Mouse (Mus musculus) kidney, postnatal 0 days (tissue): ENCODE measurements at regions not wholly inside any gene's neighbourhood (a gene's known extent, or its start where the extent isn't known, plus 50 kb on each side); places are given as distances from the start of the nearest gene placed in this dataset.

Experiments used
- ATAC-seq: fragments of 200-750 bp; cut with Nextera tagmentation; replicated peaks from 2 replicates; pipeline ENCODE4 v1.8.0; 2017; ENCODE audit warnings: low read depth, moderate number of reproducible peaks, moderate TSS enrichment, moderate library complexity; ENCODE audit not compliant: low FRiP score
- DNase-seq: peaks from one replicate; pipeline ENCODE4 v3.0.0-alpha.2; 2016; ENCODE audit warnings: low spot score
- H3K27ac ChIP-seq: fragments of 300-500 bp; sonication (generic); 2 replicates; pipeline ENCODE4 v1.5.1; 2014; ENCODE audit warnings: mild to moderate bottlenecking
- H3K27me3 ChIP-seq: fragments of 300-500 bp; sonication (generic); 2 replicates; pipeline ENCODE4 v1.6.1; 2014; ENCODE audit warnings: low read length, mixed read lengths; ENCODE audit not compliant: insufficient read depth
- H3K36me3 ChIP-seq: fragments of 300-500 bp; sonication (generic); 2 replicates; pipeline ENCODE4 v1.6.1; 2014; ENCODE audit warnings: low read length, mixed read lengths; ENCODE audit not compliant: insufficient read depth
- H3K4me1 ChIP-seq: fragments of 300-500 bp; sonication (generic); replicated peaks from 2 replicates; pipeline ENCODE4 v1.6.1; 2014; ENCODE audit warnings: antibody characterized with exemption, low read length, mixed read lengths; ENCODE audit not compliant: insufficient read depth
- H3K4me2 ChIP-seq: fragments of 300-500 bp; sonication (generic); 2 replicates; pipeline ENCODE4 v1.6.1; 2014; ENCODE audit warnings: mild to moderate bottlenecking, low read length, moderate library complexity, mixed read lengths
- H3K4me3 ChIP-seq: fragments of 300-500 bp; sonication (generic); replicated peaks from 2 replicates; pipeline ENCODE4 v1.5.1; 2014; ENCODE audit warnings: low read depth, low read length
- H3K9ac ChIP-seq: fragments of 300-500 bp; sonication (generic); 2 replicates; pipeline ENCODE4 v1.6.1; 2014; ENCODE audit warnings: low read depth, low read length
- H3K9me3 ChIP-seq: fragments of 300-500 bp; sonication (generic); replicated peaks from 2 replicates; pipeline ENCODE4 v1.6.1; 2016; ENCODE audit warnings: low read length, inconsistent platforms, mixed read lengths
- CTCF ChIP-seq: IDR thresholded peaks from 2 replicates; pipeline ENCODE4 v1.5.1; 2016; ENCODE audit warnings: antibody characterized with exemption, low read depth, mild to moderate bottlenecking, moderate library complexity
- WGBS: fragments of 180-500 bp; shearing (Covaris S2); extraction: QIAGEN DNeasy Blood & Tissue Kit; methylation state at CpG from one replicate; pipeline ENCODE4 v1.1.7; 2014; 5-methylcytosine and 5-hydroxymethylcytosine counted together

DNA sequence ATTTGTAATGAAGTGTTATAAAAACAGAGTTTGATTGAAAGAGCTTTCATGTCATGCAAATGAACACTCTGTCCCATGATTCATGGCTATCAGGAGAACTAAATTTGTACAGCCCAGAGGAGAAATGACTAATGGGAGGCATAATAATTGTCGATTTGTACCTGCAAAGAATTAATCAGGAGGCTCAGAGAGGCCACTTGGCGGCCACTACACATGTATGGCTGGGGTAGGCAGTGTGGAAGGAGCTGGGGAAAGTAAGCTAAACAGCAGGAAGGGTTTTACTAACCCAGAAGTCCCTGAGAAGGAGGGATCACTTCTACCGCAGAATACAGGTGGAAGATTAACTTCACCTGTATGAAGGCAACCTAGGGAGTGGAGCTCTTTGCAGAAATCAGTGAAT lies 145.9 kb upstream of the Vstm2b start:
- 54% methylated on average over 3 of the region's 3 CpGs for WGBS
- Histone ChIP-seq H3K36me3 (no peaks in the 10 kb centered on the region), H3K4me1 (no peaks in the 10 kb centered on the region), H3K9ac (no peak overlapping the region), H3K9me3 (no peaks in the 10 kb centered on the region), H3K27me3 (no peaks in the 10 kb centered on the region), H3K27ac (no peak overlapping the region), H3K4me3 (no peak overlapping the region), H3K4me2 (no peak overlapping the region)
- ATAC-seq (no peak), DNase-seq (no peak)
- no peak for TF ChIP-seq CTCF

DNA sequence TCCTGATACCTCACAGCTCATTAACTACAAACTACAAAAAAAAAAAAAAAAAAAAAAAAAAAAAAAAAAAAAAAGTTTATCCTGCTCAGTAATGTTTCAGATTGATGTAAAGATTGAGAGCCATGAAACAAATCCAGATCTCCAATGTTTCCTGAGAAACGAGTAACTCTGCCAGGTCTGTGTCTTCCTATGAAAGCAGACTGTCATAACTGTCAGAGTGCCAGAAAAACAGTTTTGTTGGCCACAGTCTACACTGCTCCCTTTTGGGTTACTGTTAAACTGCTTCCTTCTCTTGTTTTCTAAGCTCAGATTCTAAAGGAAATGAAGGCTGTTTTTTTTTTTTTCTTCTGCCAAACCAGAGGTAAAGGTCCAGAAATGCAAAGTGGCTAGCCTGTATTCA lies 144.6 kb upstream of the Vstm2b start:
- Histone ChIP-seq H3K4me1 (no peaks in the 10 kb centered on the region), H3K36me3 (no peaks in the 10 kb centered on the region), H3K27ac (no peak overlapping the region), H3K27me3 (no peaks in the 10 kb centered on the region), H3K9ac (no peak overlapping the region), H3K4me3 (no peak overlapping the region), H3K9me3 (no peaks in the 10 kb centered on the region), H3K4me2 (no peak overlapping the region)
- no peak for TF ChIP-seq CTCF
- ATAC-seq (no peak), DNase-seq (no peak)
- whole genome bisulfite sequencing = 46% methylated on average over 1 of the region's 1 CpGs

DNA sequence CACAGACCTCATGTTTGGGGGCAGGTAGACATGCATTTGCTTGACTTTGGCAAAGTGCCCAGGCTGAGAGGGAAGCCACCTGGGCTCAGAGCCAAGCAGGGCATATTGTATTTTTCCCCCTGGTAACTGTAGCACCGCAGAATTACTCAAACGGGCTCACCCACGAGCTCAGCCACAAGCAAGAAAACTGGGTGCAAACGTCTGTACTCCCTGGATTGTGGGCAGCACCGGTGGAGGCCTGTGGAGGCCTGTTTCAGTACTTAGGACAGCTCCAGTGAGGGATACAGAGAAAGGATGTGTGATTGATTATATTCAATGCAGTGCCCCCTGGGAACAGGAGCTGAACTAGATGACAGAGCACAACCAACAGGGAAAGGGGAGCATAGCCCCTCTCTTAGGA lies 135.6 kb upstream of the Vstm2b start:
- peak; percentile 36; the same call in 1 of the 2 replicates for TF ChIP-seq CTCF
- H3K9me3 ChIP-seq = no peaks in the 10 kb centered on the region
- H3K4me1 ChIP-seq = no peaks in the 10 kb centered on the region
- DNase-seq (peak; percentile 79), ATAC-seq (no peak; the same call in 1 of the 2 replicates)
- H3K27me3 ChIP-seq = no peaks in the 10 kb centered on the region
- H3K27ac ChIP-seq = no peak overlapping the region
- H3K4me3 ChIP-seq = no peak overlapping the region
- H3K4me2 ChIP-seq = no peak overlapping the region
- H3K36me3 ChIP-seq = no peaks in the 10 kb centered on the region
- whole genome bisulfite sequencing = 10% methylated on average over 5 of the region's 5 CpGs
- no peak overlapping the region for H3K9ac ChIP-seq

DNA sequence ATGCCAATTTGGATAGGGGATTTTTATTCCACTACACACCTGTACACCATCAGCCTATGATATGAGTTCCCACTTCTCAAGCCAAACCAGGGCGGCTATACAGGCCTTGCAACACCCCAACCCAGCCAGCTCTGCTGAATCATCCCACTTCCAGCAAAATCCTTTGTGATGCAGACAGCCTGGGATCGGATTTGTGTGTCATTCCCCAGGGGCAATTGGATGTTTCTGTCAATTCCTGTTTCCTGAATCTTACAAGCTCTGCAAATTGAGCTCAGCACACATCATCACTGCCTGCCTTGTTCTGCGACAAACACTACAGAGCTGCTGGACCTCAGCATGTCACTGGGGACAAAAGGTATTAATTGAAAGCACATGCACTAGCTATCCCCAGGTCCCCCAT lies 132.0 kb upstream of the Vstm2b start:
- 61% methylated on average over 3 of the region's 3 CpGs for WGBS
- H3K4me2 ChIP-seq = no peak overlapping the region
- no peak overlapping the region for H3K9ac ChIP-seq
- ATAC-seq (no peak), DNase-seq (no peak)
- H3K9me3 ChIP-seq = no peaks in the 10 kb centered on the region
- H3K4me3 ChIP-seq = no peak overlapping the region
- H3K27me3 ChIP-seq = no peaks in the 10 kb centered on the region
- no peak for TF ChIP-seq CTCF
- H3K27ac ChIP-seq = no peak overlapping the region
- H3K4me1 ChIP-seq = no peaks in the 10 kb centered on the region
- H3K36me3 ChIP-seq = no peaks in the 10 kb centered on the region

DNA sequence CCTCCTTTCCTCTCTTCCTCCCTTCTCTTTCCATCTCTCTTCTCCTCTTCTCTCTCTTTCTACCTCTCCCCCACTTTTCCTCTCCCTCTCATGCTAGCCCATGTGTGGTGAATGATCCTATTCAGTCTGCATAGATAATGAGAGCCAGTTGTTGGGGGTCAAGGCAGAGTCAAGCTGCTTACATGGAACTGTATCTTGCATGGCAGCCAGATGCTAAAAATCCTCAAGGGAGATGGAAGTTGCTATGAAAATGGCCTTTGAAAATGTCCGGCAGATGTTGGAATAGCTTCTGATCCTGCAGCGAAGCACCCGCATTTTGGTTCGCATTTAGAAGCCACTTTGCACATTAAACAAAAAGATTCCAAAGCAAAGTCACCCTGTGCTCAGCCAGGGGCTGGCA lies 121.9 kb upstream of the Vstm2b start:
- Histone ChIP-seq H3K27ac (no peak overlapping the region), H3K36me3 (no peaks in the 10 kb centered on the region), H3K9me3 (no peaks in the 10 kb centered on the region), H3K4me3 (no peak overlapping the region), H3K4me2 (no peak overlapping the region), H3K27me3 (no peaks in the 10 kb centered on the region), H3K4me1 (no peaks in the 10 kb centered on the region), H3K9ac (no peak overlapping the region)
- no peak for TF ChIP-seq CTCF
- WGBS = 39% methylated on average over 4 of the region's 4 CpGs
- DNase-seq (no peak), ATAC-seq (no peak)

DNA sequence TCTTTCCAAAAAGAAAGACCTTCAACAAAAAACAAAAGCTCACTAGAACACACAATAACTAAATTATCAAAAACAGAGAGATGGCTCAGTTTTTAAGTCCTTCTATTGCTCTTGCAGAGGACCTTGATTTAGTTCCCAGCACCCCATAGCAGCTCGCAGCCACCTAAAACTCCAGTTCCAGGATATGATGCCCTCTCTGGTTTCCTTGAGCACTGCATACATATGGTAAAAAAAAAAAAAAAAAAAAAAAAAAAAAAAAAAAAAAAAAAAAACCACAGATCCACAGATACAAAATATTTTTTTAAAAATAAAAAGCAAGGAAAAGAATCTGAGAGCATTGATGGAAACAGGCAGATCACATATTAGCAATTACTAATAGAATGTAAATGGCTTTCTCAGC lies 113.2 kb upstream of the Vstm2b start:
- H3K27ac ChIP-seq = no peak overlapping the region
- no peak for ATAC-seq
- no peak overlapping the region for H3K4me3 ChIP-seq
- no peak for DNase-seq
- TF ChIP-seq CTCF = no peak
- H3K9ac ChIP-seq = no peak overlapping the region
- H3K4me2 ChIP-seq = no peak overlapping the region
- 86% methylated on average over 1 of the region's 1 CpGs for WGBS
- no peaks in the 10 kb centered on the region for H3K4me1 ChIP-seq
- no peaks in the 10 kb centered on the region for H3K9me3 ChIP-seq
- H3K36me3 ChIP-seq = no peaks in the 10 kb centered on the region
- H3K27me3 ChIP-seq = no peaks in the 10 kb centered on the region

DNA sequence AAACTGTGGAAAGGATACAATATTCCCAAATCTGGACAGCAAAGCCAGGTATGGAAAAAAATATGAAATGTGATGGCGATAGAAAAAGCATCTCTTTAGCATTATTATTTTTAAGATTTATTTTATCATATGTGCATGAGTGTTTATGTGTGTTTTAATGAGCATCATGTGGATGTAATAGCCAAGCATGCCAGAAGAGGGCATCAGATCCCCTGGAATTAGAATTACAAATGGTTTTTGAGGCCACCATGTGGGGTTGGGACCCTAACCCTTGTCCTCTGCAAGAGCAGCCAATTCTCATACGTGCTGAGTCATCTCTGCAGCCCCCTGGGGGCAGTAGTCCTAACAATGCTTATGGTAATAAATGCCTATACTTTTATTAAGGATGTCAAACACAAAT lies 111.4 kb upstream of the Vstm2b start:
- no peak for ATAC-seq
- Histone ChIP-seq H3K9ac (no peak overlapping the region), H3K27me3 (no peaks in the 10 kb centered on the region), H3K4me1 (no peaks in the 10 kb centered on the region), H3K27ac (no peak overlapping the region), H3K4me3 (no peak overlapping the region), H3K36me3 (no peaks in the 10 kb centered on the region), H3K4me2 (no peak overlapping the region), H3K9me3 (no peaks in the 10 kb centered on the region)
- TF ChIP-seq CTCF = 0 out of 2 replicates have a peak, but pooled peaks have one; percentile 22
- DNase-seq = no peak
- 84% methylated on average over 2 of the region's 2 CpGs for WGBS
